Mouse (Mus musculus): ENCODE results near the gene Gm48552.

Gene Gm48552

GRCm38 (mm10) chr10:81387716-81388115 is 1.1 kb upstream of the Gm48552 start:
- no peak for DNase-seq (ENCODE audit: low spot score)

- no peak for DNase-seq (ENCODE audit: low spot score)
These were observed 568 bp downstream of the Gm48552 start for GRCm38 (mm10) chr10:81389373-81389772.

DNA sequence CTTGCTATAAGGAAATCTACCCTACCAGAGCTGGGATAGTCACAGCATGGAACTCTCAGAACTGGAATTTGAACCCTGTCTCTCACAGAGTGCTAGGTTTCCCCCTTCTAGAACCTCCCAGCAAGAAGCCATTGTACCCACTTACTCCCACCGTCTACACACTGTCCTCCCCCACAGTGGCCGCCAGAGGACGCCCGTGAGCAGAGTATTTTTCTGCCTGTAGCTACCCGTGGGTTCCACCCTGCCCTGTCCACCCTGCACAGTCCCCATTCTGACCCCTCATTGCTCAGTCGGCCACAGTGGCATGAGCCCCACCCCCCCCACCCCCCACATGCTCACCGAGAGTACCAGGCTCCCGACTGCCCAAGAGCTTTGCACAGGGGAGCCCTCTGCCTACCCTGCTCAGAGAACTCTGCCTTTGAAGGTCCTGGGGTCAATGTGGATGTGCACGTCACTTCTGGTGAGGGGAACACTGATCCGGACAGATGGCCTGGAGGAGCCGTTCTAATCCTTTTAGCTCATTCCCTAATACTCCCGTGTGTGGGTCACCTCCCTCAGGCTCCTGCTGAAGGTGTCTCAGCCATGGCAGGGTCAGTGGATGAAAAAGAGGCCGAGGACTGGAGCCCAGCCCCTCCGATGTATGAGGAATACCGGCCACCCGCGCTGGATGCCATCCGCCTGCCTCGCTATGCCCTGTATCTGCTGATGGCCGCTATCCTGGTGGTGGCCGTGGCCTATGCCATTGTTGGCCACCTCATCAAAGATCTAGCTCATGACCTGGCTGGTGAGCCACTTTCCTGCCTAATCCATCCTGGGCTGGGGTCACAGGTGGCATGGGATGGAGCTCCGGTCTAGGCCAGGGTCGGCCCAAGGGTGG is 1.2 kb downstream of the Gm48552 start:
- peak; percentile 54 for DNase-seq (ENCODE audit: low spot score)

GRCm38 (mm10) chr10:81390678-81390965 is 1.8 kb downstream of the Gm48552 start:
- no peak for DNase-seq (ENCODE audit: low spot score)

GRCm38 (mm10) chr10:81392270-81392669 is 3.5 kb downstream of the Gm48552 start:
- no peak for DNase-seq (ENCODE audit: low spot score)

DNA sequence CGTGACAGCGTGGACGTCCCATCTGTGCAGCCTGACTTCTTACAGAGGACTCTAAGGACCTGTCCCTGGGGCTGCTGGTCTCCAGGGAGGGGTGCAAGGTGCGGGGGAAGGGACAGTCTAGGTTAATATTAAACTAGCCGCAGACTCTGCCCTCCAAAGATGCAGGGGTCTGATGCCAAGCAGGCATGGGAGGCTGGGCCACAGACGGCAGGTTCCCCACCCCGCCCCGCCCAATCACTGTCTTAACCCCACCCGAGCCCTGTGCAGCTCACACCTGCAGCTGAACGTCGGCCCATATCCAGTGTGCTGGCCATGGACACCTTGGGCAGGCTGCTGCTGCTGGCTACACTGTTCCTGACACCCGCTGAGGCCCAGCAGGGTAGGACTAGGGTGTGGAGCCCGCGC is 4.0 kb downstream of the Gm48552 start, which contains the start of gene Smim24:
Smim24 (plus strand) TSS at position 271 of the 405 bp plus-strand sequence.
- no peak for DNase-seq (ENCODE audit: low spot score)

DNA sequence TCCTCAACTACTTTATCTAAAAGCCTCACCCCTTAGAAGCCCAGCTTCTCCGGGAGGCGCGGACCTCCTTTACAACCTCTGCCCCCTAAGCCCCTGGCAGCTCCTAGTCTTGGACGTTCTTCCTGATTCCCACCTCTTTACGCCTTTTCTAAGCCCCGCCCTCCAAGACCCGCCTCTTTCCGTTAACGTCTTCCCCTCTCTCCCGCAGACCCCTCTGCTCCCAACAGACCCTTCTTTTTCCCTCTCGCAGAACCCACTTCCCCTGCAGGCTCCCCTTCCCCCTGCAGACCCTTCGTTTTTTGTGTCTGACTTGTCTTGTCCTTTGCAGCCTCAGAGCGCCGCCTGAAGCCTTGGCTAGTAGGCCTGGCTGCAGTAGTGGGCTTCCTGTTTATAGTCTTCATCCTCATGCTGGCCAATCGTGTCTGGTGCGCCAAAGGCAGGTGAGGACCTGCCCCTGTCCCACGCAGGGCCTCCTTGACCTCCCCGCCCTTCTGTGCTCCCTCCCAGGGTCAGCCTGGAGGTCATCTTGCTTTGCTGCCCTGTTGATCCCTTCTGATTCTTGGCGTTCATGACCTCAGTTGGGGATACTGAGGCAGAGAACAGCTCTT is 4.8 kb downstream of the Gm48552 start:
- DNase-seq (ENCODE audit: low spot score) = no peak

- DNase-seq (ENCODE audit: low spot score) = peak; percentile 61
These were observed 6.3 kb downstream of the Gm48552 start for GRCm38 (mm10) chr10:81395127-81395526.

DNA sequence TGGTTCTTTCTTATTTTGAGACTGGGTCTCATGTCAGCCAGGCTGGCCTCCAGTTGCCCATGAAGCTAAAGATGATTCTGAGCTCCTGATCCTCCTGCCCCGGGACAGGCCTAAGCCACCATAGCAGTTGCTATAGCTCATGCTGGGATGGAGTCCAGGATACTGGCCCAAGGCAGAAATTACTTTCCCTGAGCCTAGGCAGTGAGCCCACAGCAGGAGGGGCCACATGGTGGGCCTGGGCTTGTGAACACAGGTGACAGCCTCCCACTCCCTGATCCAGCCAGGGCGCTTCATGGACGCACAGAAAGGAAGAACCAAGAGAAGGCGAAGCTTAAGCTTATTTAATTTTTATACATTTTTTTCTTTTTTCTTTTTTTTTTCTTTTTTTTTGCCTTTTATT is 7.1 kb downstream of the Gm48552 start:
- DNase-seq (ENCODE audit: low spot score) = no peak

DNA sequence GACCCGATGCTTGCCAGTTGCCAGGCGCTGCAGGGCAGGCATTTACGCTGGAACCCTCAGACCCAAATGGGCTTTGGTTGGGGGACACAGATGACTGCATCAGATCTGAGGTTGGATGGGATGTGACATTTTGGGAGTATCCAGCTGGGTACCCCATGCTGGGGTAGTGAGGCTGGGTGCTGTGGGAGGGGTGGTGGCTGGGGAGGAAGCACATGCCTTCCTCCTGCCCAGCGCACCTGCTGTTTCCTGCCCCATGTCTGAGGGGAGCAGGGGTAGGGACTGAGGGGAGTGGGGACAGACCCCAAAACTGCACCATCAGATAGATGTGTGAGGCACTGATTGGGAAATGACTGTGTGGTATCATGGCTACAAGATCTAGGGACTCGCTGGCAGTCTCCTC is 7.9 kb downstream of the Gm48552 start:
- DNase-seq (ENCODE audit: low spot score) = no peak

DNA sequence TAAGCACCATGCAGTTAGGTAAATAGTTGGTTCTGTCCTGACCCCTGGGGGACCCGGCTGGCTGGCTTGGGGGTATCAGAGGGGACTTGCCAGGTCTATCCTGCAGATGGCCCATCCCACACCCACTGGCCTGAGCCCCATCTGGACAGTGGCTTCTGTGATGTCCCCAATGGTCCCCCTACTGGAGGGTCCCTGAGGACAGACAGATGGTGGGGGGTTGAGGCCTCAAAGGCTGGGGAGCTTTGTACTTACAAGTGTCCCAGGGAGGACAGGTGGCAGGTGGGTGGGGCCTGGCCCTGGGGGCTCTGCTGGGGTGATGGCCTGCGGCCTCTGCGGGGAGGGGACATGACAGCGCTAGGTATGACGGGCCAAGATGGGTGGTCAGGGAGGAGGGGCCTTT is 10.5 kb downstream of the Gm48552 start:
- no peak for DNase-seq (ENCODE audit: low spot score)

DNA sequence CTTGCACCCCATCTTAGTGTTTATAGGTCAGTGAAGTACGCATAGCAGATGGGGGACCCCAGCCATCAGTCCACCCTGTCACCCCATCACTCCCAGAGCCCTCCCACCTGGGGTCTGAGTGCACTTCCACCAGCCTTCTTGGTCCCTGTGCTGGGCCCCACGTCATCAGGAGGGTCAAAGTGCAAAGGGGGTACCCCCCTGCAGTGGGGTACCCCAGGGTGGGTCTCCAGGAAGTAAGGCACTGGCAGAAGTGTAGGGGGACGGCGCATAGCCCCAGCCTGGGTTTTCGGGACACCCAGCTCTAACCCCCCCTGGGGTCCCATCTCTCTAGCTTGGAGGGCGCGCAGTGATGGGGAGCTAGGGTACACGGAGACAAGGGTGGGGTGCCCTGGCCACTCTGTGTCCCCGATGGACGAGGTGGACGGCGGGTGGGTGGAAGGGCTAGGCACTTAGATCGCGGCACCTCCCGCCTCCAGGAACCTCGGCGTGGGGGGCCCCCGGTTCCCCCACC is 11.0 kb downstream of the Gm48552 start:
- no peak for DNase-seq (ENCODE audit: low spot score)

DNA sequence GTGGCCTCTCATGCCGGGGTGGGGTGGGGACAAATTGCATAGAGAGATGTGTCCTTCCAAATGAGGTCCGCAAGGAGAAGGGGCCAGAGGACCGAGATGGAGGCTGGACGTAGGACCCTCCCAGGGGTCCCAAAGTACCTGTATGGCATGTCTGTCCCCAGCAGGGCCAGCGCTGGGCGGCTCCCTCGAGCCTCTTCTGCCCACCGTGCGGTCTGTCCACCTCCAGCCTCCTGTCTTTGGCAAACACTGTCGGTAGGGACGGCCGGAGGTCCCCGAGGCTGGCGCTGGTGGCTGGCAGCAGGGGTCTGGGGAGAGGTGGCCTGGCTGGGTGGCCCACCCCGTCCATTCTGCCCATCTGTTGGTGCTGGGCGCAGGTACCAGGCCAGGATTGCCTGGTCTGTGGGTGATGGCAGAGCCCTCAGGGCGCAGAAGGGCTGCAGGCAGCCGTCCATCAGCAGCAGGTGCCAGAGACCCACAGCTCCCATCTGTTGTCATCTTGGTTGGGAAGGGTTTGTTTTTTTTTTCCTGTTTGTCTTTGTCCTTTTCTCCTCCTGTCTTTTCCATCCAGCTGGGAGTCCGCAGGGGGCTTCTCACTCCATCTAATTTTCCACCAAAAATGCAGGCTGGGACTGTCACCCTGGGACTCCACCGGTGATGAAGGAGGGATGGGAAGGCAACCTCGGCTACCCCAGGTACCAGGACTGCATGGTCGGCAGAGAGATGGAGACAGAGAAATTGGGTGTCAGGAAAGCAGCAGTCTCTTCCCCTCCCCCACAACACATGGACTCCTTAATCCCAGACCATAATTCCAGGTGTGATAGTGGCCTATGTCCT is 11.8 kb downstream of the Gm48552 start:
- DNase-seq (ENCODE audit: low spot score) = no peak

DNA sequence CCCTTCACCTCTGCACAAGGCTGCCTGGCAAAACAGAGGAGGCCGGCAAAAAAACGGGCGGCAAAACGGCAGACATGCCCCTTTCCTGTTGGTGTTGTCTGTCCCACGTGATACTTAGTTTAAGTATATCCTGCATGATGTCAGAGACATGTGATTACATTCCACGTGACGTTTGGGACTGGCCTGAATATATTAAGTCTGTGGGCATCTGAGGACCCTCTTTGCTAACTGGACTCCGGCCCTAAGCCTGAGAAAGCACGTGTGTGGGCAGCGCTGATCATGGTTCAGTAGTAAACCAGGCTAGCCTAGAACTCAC is 12.4 kb downstream of the Gm48552 start:
- DNase-seq (ENCODE audit: low spot score) = no peak

DNA sequence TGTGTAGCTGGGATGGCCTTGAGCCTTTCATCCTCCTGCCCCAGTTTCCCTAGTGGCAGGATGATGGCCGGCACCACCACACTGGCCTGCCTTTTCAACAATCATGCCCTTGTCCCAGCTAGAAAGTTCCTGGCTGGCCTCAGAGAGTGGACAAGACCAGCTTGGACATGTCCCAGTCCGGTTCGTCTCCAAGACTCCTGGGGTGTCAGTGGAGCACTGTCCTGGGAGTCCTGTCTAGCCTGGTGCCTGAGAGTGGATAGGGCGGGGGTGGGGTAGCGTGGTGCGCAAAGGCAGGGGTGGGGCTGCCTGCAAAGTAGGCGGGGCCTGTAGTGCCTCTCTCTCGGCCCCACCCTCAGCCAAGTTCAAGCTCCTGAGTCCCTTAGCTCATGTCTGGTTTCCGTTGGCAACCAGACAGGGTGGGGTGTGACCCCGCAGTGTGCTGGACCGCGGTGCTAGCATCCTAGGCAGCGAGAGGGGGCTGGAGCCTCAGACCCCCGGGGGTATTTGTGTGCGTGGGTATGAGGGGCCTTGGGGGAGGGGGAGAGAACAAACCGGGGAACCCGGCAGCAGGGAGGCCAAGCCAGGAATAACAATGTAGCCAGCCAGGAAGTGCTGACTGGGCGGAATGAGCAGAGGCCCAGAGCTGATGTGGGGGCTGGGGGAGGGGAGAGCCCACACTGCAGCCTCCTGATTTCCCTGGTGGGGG is 12.9 kb downstream of the Gm48552 start:
- peak; percentile 70 for DNase-seq (ENCODE audit: low spot score)

GRCm38 (mm10) chr10:81402227-81402765 is 13.5 kb downstream of the Gm48552 start:
- DNase-seq (ENCODE audit: low spot score) = no peak

DNA sequence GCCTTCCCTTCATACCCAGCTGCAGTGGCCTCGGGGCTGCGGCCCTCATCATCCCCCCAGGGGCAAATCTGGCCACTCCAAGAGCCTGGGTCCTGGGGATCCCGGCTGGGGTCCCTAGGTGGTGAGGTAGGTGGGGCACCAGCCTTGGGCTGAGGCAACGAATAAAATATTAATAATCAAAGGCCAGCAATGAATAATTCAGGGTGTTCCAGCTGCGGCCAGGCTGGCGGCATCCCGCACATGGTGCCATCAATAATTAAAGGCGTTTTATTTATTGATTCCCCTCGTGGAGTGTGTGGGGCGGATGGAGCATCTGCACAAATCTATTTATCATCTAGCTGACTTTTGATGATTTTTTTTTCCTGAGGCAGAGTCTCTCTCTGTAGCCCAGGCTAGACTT is 14.7 kb downstream of the Gm48552 start:
- DNase-seq (ENCODE audit: low spot score) = no peak

DNA sequence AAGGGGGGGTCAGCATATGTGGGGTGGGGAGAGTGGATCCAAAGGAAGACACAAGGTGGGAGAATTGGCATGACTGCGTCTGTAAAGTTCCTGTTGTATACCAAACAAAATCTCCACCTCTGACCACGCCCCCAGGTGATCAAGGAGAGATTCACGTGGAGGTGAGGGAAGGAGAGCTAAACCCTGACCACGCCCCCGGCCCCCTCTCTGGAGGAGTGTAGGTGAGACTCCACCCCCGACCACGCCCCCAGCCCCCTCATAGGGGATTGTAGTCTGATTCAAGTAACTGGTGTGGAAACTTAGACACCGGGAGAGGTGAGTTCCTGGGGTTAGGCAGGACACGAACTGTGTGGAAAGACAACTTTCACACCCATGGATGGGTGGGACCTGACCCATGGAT is 15.3 kb downstream of the Gm48552 start:
- no peak for DNase-seq (ENCODE audit: low spot score)

GRCm38 (mm10) chr10:81404720-81405119 is 15.9 kb downstream of the Gm48552 start:
- DNase-seq (ENCODE audit: low spot score) = no peak

DNA sequence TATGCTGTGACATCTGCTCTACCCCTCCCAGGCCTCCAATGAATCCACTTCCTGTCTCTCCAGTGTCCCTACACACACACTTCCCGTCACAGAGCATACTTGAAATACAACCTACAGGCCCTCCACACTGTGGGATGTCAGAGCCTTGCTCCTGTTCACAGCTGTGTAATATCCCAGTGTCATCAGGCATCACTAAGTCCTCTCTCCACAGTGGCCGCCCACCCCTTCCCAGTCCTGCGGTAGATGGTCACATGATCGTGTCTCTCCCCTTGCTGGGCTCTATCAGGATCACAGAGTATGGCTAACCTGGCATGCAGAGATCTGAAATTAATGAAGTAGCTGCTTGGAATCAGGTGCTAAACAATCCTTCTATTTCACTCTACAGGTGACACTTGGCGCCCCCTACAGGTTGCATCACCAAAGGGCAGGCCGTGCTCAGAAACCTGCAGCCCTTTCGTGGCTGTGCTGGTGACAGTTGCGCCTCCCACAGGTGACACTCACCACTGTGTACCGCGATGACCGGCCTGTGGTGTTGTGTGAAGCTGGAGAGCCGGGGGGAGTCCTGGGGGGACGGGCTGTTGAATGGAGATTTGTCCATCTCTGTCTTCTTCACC is 16.9 kb downstream of the Gm48552 start:
- peak; percentile 60 for DNase-seq (ENCODE audit: low spot score)

Measured in c-Kit-positive CD71-positive TER-119-positive erythroid progenitor cells, embryonic 14.5 days (primary cell).